Mouse (Mus musculus) limb, embryonic 13.5 days (tissue): ENCODE measurements at regions not wholly inside any gene's neighbourhood (a gene's known extent, or its start where the extent isn't known, plus 50 kb on each side); places are given as distances from the start of the nearest gene placed in this dataset.

Experiments used
- ATAC-seq: fragments of 200-750 bp; cut with Nextera tagmentation; 2 replicates; pipeline ENCODE4 v1.8.0; 2017; ENCODE audit warnings: low read depth, moderate number of reproducible peaks, moderate TSS enrichment; ENCODE audit not compliant: low FRiP score
- H3K27ac ChIP-seq: fragments of 300-500 bp; sonication (generic); 2 replicates; pipeline ENCODE4 v1.5.1; 2015; ENCODE audit warnings: inconsistent platforms, mild to moderate bottlenecking, moderate library complexity
- H3K27me3 ChIP-seq: fragments of 300-500 bp; sonication (generic); 2 replicates; pipeline ENCODE4 v1.6.1; 2015; ENCODE audit warnings: mild to moderate bottlenecking, inconsistent platforms
- H3K36me3 ChIP-seq: fragments of 300-500 bp; sonication (generic); 2 replicates; pipeline ENCODE4 v1.6.1; 2015; ENCODE audit warnings: inconsistent platforms, mild to moderate bottlenecking, moderate library complexity
- H3K4me1 ChIP-seq: fragments of 300-500 bp; sonication (generic); 2 replicates; pipeline ENCODE4 v1.6.1; 2015; ENCODE audit warnings: inconsistent platforms
- H3K4me2 ChIP-seq: fragments of 300-500 bp; sonication (generic); replicated peaks from 2 replicates; pipeline ENCODE4 v1.6.1; 2015; ENCODE audit warnings: inconsistent platforms, mild to moderate bottlenecking, moderate library complexity
- H3K4me3 ChIP-seq: fragments of 300-500 bp; sonication (generic); 2 replicates; pipeline ENCODE4 v1.5.1; 2015; ENCODE audit warnings: moderate library complexity, mild to moderate bottlenecking, inconsistent platforms
- H3K9ac ChIP-seq: fragments of 300-500 bp; sonication (generic); 2 replicates; pipeline ENCODE4 v1.6.1; 2015; ENCODE audit warnings: mild to moderate bottlenecking, inconsistent platforms
- H3K9me3 ChIP-seq: fragments of 300-500 bp; sonication (generic); 2 replicates; pipeline ENCODE4 v1.6.1; 2016; ENCODE audit warnings: inconsistent platforms
- WGBS: fragments of 180-500 bp; shearing (Covaris S2); methylation state at CpG from one replicate; pipeline ENCODE4 v1.1.7; 2015; 5-methylcytosine and 5-hydroxymethylcytosine counted together

- Histone ChIP-seq H3K27ac (no peak overlapping the region), H3K36me3 (no peaks in the 10 kb centered on the region), H3K4me1 (no peaks in the 10 kb centered on the region), H3K9me3 (no peaks in the 10 kb centered on the region), H3K4me2 (no peak overlapping the region), H3K4me3 (no peak overlapping the region), H3K9ac (no peak overlapping the region), H3K27me3 (no peaks in the 10 kb centered on the region)
- 89% methylated on average over 9 of the region's 9 CpGs for WGBS
- ATAC-seq, result no peak
Observed at GRCm38 (mm10) chr1:168918331-168919076, 486.4 kb upstream of the Pbx1 start.

- WGBS, result 60% methylated on average over 4 of the region's 4 CpGs
- H3K9ac ChIP-seq, result no peak overlapping the region
- H3K9me3 ChIP-seq, result no peaks in the 10 kb centered on the region
- H3K4me2 ChIP-seq, result no peak overlapping the region
- H3K4me3 ChIP-seq, result no peak overlapping the region
- no peaks in the 10 kb centered on the region for H3K36me3 ChIP-seq
- H3K27ac ChIP-seq, result no peak overlapping the region
- H3K27me3 ChIP-seq, result no peaks in the 10 kb centered on the region
- ATAC-seq, result no peak
- no peaks in the 10 kb centered on the region for H3K4me1 ChIP-seq
Observed at GRCm38 (mm10) chr1:168908684-168909175, 476.7 kb upstream of the Pbx1 start.

- H3K4me1 ChIP-seq, result no peaks in the 10 kb centered on the region
- WGBS, result 91% methylated on average over 6 of the region's 6 CpGs
- no peak overlapping the region for H3K9ac ChIP-seq
- H3K4me3 ChIP-seq, result no peak overlapping the region
- H3K9me3 ChIP-seq, result no peaks in the 10 kb centered on the region
- no peak for ATAC-seq
- H3K36me3 ChIP-seq, result no peaks in the 10 kb centered on the region
- no peak overlapping the region for H3K27ac ChIP-seq
- H3K4me2 ChIP-seq, result no peak overlapping the region
- no peaks in the 10 kb centered on the region for H3K27me3 ChIP-seq
Observed at GRCm38 (mm10) chr1:168908192-168908591, 476.1 kb upstream of the Pbx1 start.

- Histone ChIP-seq H3K36me3 (no peaks in the 10 kb centered on the region), H3K27ac (no peak overlapping the region), H3K9ac (no peak overlapping the region), H3K4me1 (no peaks in the 10 kb centered on the region), H3K27me3 (no peaks in the 10 kb centered on the region), H3K4me3 (no peak overlapping the region), H3K9me3 (no peaks in the 10 kb centered on the region), H3K4me2 (no peak overlapping the region)
- WGBS, result 80% methylated on average over 2 of the region's 2 CpGs
- no peak for ATAC-seq
Observed at GRCm38 (mm10) chr1:168898483-168898882, 466.4 kb upstream of the Pbx1 start.

- H3K9me3 ChIP-seq, result no peaks in the 10 kb centered on the region
- H3K4me1 ChIP-seq, result no peaks in the 10 kb centered on the region
- no peaks in the 10 kb centered on the region for H3K36me3 ChIP-seq
- no peak overlapping the region for H3K27ac ChIP-seq
- WGBS, result 76% methylated on average over 3 of the region's 3 CpGs
- H3K9ac ChIP-seq, result no peak overlapping the region
- no peak for ATAC-seq
- H3K27me3 ChIP-seq, result no peaks in the 10 kb centered on the region
- no peak overlapping the region for H3K4me3 ChIP-seq
- no peak overlapping the region for H3K4me2 ChIP-seq
Observed at GRCm38 (mm10) chr1:168861577-168861976, 429.5 kb upstream of the Pbx1 start.

- no peak overlapping the region for H3K27ac ChIP-seq
- no peaks in the 10 kb centered on the region for H3K4me1 ChIP-seq
- no peak overlapping the region for H3K9ac ChIP-seq
- H3K27me3 ChIP-seq, result no peaks in the 10 kb centered on the region
- ATAC-seq, result no peak
- H3K4me2 ChIP-seq, result no peak overlapping the region
- 78% methylated on average over 3 of the region's 3 CpGs for WGBS
- no peaks in the 10 kb centered on the region for H3K9me3 ChIP-seq
- no peak overlapping the region for H3K4me3 ChIP-seq
- no peaks in the 10 kb centered on the region for H3K36me3 ChIP-seq
Observed at GRCm38 (mm10) chr1:168823184-168823583, 391.1 kb upstream of the Pbx1 start.

- 87% methylated on average over 5 of the region's 5 CpGs for WGBS
- no peak overlapping the region for H3K4me2 ChIP-seq
- no peaks in the 10 kb centered on the region for H3K9me3 ChIP-seq
- H3K27me3 ChIP-seq, result no peaks in the 10 kb centered on the region
- H3K4me1 ChIP-seq, result no peaks in the 10 kb centered on the region
- H3K9ac ChIP-seq, result no peak overlapping the region
- no peak overlapping the region for H3K4me3 ChIP-seq
- no peak overlapping the region for H3K27ac ChIP-seq
- ATAC-seq, result no peak
- H3K36me3 ChIP-seq, result no peaks in the 10 kb centered on the region
Observed at GRCm38 (mm10) chr1:168818381-168818780, 386.3 kb upstream of the Pbx1 start.

- no peaks in the 10 kb centered on the region for H3K36me3 ChIP-seq
- H3K4me1 ChIP-seq, result no peaks in the 10 kb centered on the region
- 0 out of 2 replicates have a peak, but pooled peaks cover 2% of the 10 kb centered on the region for H3K27me3 ChIP-seq
- no peak overlapping the region for H3K4me2 ChIP-seq
- no peak for ATAC-seq
- WGBS, result 43% methylated on average over 3 of the region's 3 CpGs
- H3K27ac ChIP-seq, result no peak overlapping the region
- H3K4me3 ChIP-seq, result no peak overlapping the region
- H3K9ac ChIP-seq, result no peak overlapping the region
- no peaks in the 10 kb centered on the region for H3K9me3 ChIP-seq
Observed at GRCm38 (mm10) chr1:168807084-168807483, 375.0 kb upstream of the Pbx1 start.

GRCm38 (mm10) chr1:168805442-168805841 is 373.4 kb upstream of the Pbx1 start:
- Histone ChIP-seq H3K4me2 (no peak overlapping the region), H3K36me3 (no peaks in the 10 kb centered on the region), H3K9ac (no peak overlapping the region), H3K27ac (no peak overlapping the region), H3K9me3 (no peaks in the 10 kb centered on the region), H3K4me3 (no peak overlapping the region), H3K4me1 (no peaks in the 10 kb centered on the region), H3K27me3 (0 out of 2 replicates have a peak, but pooled peaks cover 2% of the 10 kb centered on the region)
- 78% methylated on average over 3 of the region's 3 CpGs for WGBS
- no peak for ATAC-seq

GRCm38 (mm10) chr1:168801046-168801445 is 369.0 kb upstream of the Pbx1 start:
- Histone ChIP-seq H3K4me1 (no peaks in the 10 kb centered on the region), H3K27me3 (0 out of 2 replicates have a peak, but pooled peaks cover 2% of the 10 kb centered on the region), H3K4me3 (no peak overlapping the region), H3K36me3 (no peaks in the 10 kb centered on the region), H3K4me2 (no peak overlapping the region), H3K9me3 (no peaks in the 10 kb centered on the region), H3K9ac (no peak overlapping the region), H3K27ac (no peak overlapping the region)
- no peak for ATAC-seq
- WGBS, result 61% methylated on average over 1 of the region's 1 CpGs

GRCm38 (mm10) chr1:168786731-168787130 is 354.7 kb upstream of the Pbx1 start:
- no peak for ATAC-seq
- H3K4me3 ChIP-seq, result no peak overlapping the region
- H3K36me3 ChIP-seq, result no peaks in the 10 kb centered on the region
- no peaks in the 10 kb centered on the region for H3K9me3 ChIP-seq
- no peaks in the 10 kb centered on the region; the same call in 1 of the 2 replicates for H3K27me3 ChIP-seq
- no peak overlapping the region for H3K27ac ChIP-seq
- H3K4me2 ChIP-seq, result no peak overlapping the region
- WGBS, result 31% methylated on average over 3 of the region's 3 CpGs
- H3K4me1 ChIP-seq, result peaks cover 11% of the 10 kb centered on the region; the same call in 1 of the 2 replicates
- H3K9ac ChIP-seq, result no peak overlapping the region

GRCm38 (mm10) chr1:168783851-168784250 is 351.8 kb upstream of the Pbx1 start:
- Histone ChIP-seq H3K4me3 (no peak overlapping the region), H3K9me3 (no peaks in the 10 kb centered on the region), H3K36me3 (no peaks in the 10 kb centered on the region), H3K27ac (no peak overlapping the region), H3K9ac (no peak overlapping the region), H3K4me1 (peaks cover 11% of the 10 kb centered on the region; the same call in 1 of the 2 replicates), H3K4me2 (no peak overlapping the region), H3K27me3 (no peaks in the 10 kb centered on the region; the same call in 1 of the 2 replicates)
- ATAC-seq, result no peak
